Mouse (Mus musculus) heart, adult 11 months (tissue): ENCODE measurements at regions not wholly inside any gene's neighbourhood (a gene's known extent, or its start where the extent isn't known, plus 50 kb on each side); places are given as distances from the start of the nearest gene placed in this dataset.
A peak's percentile ranks its signal among the peaks of the same experiment; 100 is the strongest.

Source experiments
- DNase-seq: peaks from one replicate; pipeline ENCODE4 v3.0.0; 2022

DNA sequence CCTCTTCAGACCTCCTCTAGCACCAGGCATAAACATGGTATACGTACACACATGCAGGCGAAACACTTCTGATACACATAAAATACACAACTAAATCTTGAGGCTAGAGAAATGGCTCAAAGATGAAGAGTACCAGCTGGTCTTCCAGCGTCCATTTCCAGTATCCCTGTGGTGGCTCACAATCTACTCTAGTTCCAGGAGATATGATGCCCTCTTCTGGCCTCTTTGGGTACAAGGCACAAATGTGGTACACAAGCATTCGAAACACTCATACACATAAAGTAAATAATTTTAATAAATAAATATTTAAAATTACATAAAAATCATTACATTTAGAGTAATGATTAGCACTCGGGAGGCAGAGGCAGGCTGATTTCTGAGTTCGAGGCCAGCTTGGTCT, 50.7 kb upstream of the Rabgap1l start:
- no peak for DNase-seq

DNA sequence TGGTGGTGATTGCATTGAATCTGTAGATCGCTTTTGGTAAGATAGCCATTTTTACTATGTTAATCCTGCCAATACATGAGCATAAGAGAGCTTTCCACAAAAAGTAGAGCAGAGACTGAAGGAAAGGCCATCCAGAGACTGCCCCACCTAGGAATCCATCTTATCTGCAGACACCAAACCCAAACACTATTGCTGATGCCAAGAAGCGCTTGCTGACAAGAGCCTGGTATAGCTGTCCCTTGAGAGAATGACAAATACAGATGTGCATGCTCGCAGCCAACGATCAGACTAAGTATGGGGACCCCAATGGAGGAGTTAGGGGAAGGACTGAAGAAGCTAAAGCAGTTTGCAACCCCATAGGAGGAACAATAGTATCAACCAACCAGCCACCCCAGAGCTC, 51.7 kb upstream of the Rabgap1l start:
- DNase-seq = peak; percentile 75

DNA sequence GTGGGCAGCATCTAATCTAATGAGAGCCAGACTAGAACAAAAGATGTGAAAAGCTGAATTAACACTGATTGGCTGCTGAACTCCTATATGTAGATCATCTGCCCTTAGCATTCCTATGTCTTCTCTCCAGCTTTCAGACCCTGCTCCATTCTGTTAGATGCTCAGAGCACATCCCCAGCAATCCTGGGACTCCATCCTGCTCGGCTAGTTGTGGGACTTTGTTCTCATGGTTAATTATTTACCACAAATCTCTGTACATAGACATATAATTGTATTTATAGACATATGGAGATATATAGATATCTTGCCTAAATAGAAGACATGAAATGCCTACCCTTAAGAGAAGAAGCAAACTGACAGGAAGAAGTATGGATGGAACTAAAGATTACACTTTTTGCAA, 55.5 kb upstream of the Rc3h1 start:
- DNase-seq = peak; percentile 50

DNA sequence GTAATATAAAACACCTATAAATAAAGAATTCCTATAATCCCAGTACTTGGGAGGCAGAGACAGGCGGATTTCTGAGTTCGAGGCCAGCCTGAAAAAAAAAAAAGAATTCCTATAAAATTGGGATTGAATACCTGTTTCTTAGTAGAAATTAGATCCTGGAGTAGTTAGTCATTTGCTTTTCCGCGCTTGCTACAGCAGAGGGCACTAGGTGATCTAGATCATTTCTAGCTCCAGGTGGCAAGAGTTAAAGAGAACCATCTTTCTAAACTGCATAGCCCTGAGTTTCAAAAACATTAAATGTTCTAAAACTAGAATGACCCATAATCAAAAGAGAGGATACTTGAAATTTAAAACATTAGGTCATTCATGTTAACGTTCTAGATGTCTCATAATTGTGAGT, 51.8 kb upstream of the Rc3h1 start:
- DNase-seq = no peak

DNA sequence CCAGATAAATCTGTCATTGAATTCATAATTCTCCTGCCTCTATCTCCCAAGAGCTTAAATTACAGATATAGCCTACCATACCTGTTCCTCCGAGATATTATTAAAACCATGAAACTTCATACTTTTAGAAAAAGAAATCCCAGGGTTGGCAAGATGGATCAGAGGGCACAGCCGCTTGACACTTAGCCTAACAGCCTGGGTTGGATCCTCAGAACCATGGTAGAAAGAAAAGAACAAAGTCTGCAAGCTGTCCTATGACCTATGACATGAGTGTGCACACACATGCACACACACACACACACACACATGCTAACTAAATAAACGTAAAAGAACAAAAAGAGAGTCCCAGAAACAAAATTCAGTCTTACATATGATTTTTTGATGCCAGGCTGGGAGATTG, 50.8 kb upstream of the Rc3h1 start:
- peak; percentile 66 for DNase-seq

DNA sequence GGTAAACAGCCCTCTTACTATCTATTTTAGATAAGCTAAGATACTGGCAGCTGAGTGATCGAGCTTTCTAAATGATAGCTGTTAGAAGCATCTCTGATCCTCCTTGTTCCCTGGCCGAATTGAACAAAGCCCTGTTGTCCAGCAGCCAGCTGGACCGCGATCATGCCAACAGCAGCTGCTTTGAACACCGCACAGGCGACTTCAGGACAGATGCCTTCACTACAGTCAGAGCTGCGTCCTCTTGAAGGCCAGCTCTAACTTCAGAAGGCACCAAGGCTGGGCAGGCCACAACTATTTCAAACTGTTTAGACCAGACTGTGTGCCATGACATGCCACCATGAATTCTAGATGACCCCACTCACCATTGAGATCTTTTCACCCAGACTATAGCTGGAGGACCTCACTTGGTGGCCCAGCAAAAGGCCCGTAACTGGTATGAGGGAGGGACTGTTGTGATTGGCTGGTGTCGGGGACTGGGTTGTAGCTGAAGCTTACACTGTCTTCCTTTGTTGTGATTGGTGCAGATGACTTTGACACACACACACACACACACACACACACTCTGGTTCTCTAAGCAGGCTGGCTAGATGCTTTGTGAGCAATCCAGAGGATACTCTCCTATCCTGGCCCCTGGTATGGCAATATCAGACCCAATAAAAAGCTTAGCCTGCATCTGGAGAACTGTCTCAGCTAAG, 50.1 kb upstream of the Rc3h1 start:
- DNase-seq = peak; percentile 85
